In genomic region chr5:134491712-134492417, GRCm38 (mm10) we compare ENCODE assay signal across 7 mouse cellular contexts. TPM values are rescaled to one million over a fixed set of nuclear protein-coding genes. Genes with fewer than 3 reads are reported as not detected.
A peak's percentile ranks its signal among the peaks of the same experiment; 100 is the strongest.
DNase-seq lines count a peak whose midpoint lies in the region; ATAC-seq lines count a peak whose summit lies in the region.

No protein-coding gene starts in this region.

- peak overlapping the region; percentile 32 for H3K9ac ChIP-seq in intestine, embryonic 16.5 days (ENCODE audit: low read depth, low read length)
- no peak overlapping the region for H3K9ac ChIP-seq in midbrain, embryonic 13.5 days (replicated peaks)

- H3K9me3 ChIP-seq in intestine, embryonic 16.5 days (ENCODE audit: control insufficient read depth, low read length) = no peaks in the 10 kb centered on the region
- H3K9me3 ChIP-seq in midbrain, embryonic 13.5 days = no peaks in the 10 kb centered on the region

- peaks cover 17% of the 10 kb centered on the region for H3K36me3 ChIP-seq in intestine, embryonic 16.5 days (ENCODE audit: control insufficient read depth, insufficient read depth, low read length)
- H3K36me3 ChIP-seq in midbrain, embryonic 13.5 days = peaks cover 83% of the 10 kb centered on the region

- H3K4me3 ChIP-seq in intestine, embryonic 16.5 days (ENCODE audit: low read length) = no peak overlapping the region
- H3K4me3 ChIP-seq in midbrain, embryonic 13.5 days (replicated peaks) = no peak overlapping the region

- 23% methylated on average over 18 of the region's 18 CpGs for WGBS in intestine, embryonic 16.5 days
- 26% methylated on average over 18 of the region's 18 CpGs for WGBS in midbrain, embryonic 13.5 days

- ATAC-seq in intestine, embryonic 16.5 days = peak; percentile 14; the same call in 1 of the 2 replicates
- ATAC-seq in midbrain, embryonic 13.5 days = peak; percentile 62

- peaks cover 3% of the 10 kb centered on the region for H3K4me1 ChIP-seq in intestine, embryonic 16.5 days (ENCODE audit: control insufficient read depth, insufficient read depth, low read length)
- H3K4me1 ChIP-seq in midbrain, embryonic 13.5 days (replicated peaks) = no peaks in the 10 kb centered on the region

- peak; percentile 56 for DNase-seq in adrenal gland, adult 8-10 months
- peak; percentile 73 for DNase-seq in embryo, embryonic 11.5 days (ENCODE audit: low read depth, low spot score)
- DNase-seq in gastrocnemius, postnatal 4 days (ENCODE audit: low spot score in 2 of 2) = peak; percentile 78 to 83
- DNase-seq in left cerebral cortex, postnatal 36 days (ENCODE audit: low spot score in 2 of 2) = peak; percentile 76 to 81
- peak; percentile 71 to 82 for DNase-seq in spleen, adult 18-20 months

- no peaks in the 10 kb centered on the region for H3K27me3 ChIP-seq in intestine, embryonic 16.5 days (replicated peaks; ENCODE audit: control insufficient read depth, insufficient read depth, low read length)
- H3K27me3 ChIP-seq in midbrain, embryonic 13.5 days = no peaks in the 10 kb centered on the region

- no peak overlapping the region for H3K4me2 ChIP-seq in intestine, embryonic 16.5 days (ENCODE audit: low read depth, low read length)
- no peak overlapping the region for H3K4me2 ChIP-seq in midbrain, embryonic 13.5 days (replicated peaks)

- intact Hi-C loops in left cerebral cortex, postnatal 36 days (cut with DNase I) = loop anchor here (5.0 to 10.0 kb wide), 2 partner anchors 215 to 403 kb away; no protein-coding TSS in a partner anchor

- H3K27ac ChIP-seq in intestine, embryonic 16.5 days (ENCODE audit: low read length) = peak overlapping the region; percentile 50; the same call in 1 of the 2 replicates
- H3K27ac ChIP-seq in midbrain, embryonic 13.5 days = 0 out of 2 replicates have a peak overlapping the region, but pooled peaks have one; percentile 40

RNA-seq across cellular contexts. Expression of gene Gtf2ird1, which starts 35.3 kb away (rescaled TPM):
- total RNA-seq in adrenal gland, adult 8-10 months (2022) = 10 to 100 TPM; 46.0 to 93.0 (median 63.1) TPM
- 10 to 100 TPM; 50.0 to 57.8 TPM for total RNA-seq in gastrocnemius, postnatal 4 days (2021)
- polyA plus RNA-seq in intestine, embryonic 16.5 days (2015; fragmentation: Nextera tagmentation; extraction: Ambion mirVana) = 66.5 and 66.6 TPM in 2 replicates
- total RNA-seq in left cerebral cortex, postnatal 36 days (2021) = 10 to 100 TPM; 38.5 to 57.8 TPM
- 89.6 and 96.6 TPM in 2 replicates for polyA plus RNA-seq in midbrain, embryonic 13.5 days (2015; fragmentation: Nextera tagmentation; extraction: Ambion mirVana)
